Mouse (Mus musculus): Measurements from ENCODE around the gene Dnah2. TPM values are rescaled to one million over a fixed set of nuclear protein-coding genes. Genes with fewer than 3 reads are reported as not detected.
A peak's percentile ranks its signal among the peaks of the same experiment; 100 is the strongest.

Gene Dnah2
- total and polyA plus RNA-seq, 2 experiments from 2014 or later = 3.9 to 9.5 TPM

DNA sequence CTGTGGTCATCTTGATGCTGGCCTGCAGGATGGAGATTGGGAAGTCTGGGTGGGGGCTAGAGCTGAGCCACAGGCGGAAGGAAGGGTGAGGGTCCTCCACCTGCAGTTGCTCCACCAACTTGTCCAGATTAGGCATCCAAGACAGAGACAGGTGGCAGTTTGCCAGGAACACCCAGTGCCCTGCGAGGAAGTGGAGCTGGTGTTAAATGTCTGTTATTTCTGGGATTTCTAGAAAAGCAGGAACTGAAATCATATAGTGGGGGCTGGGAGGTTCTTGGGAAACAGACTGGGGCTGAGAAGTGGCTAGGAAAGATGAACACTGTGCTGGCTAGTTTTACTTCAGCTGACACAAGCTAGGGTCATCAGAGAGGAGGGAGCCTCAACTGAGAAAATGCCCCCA lies 119.6 kb downstream of the Dnah2 start:
- H3K36me3 ChIP-seq (ENCODE audit: insufficient read depth, low read length) = no peaks in the 10 kb centered on the region
- no peaks in the 10 kb centered on the region for H3K9me3 ChIP-seq (ENCODE audit: low read length)
- DNase-seq (ENCODE audit: low spot score) = no peak
- no peak overlapping the region for H3K27ac ChIP-seq (ENCODE audit: low read depth, low read length)
- no peaks in the 10 kb centered on the region for H3K4me1 ChIP-seq (ENCODE audit: insufficient read depth, low read length)
- H3K9ac ChIP-seq (replicated peaks; ENCODE audit: low read length, poor library complexity, severe bottlenecking) = no peak overlapping the region
- TF ChIP-seq CTCF (IDR thresholded peaks at IDR 0.05) = no peak
- no peaks in the 10 kb centered on the region for H3K27me3 ChIP-seq (ENCODE audit: insufficient read depth, low read length)
- H3K4me3 ChIP-seq (ENCODE audit: low read depth, low read length) = no peak overlapping the region
- 43% methylated on average over 2 of the region's 2 CpGs for WGBS
- no peak for ATAC-seq (ENCODE audit: low FRiP score)
- H3K4me2 ChIP-seq (ENCODE audit: low read depth, low read length, poor library complexity, severe bottlenecking) = no peak overlapping the region

GRCm38 (mm10) chr11:69428751-69429150 lies 120.2 kb downstream of the Dnah2 start:
- 31% methylated on average over 4 of the region's 4 CpGs for WGBS
- no peak for TF ChIP-seq CTCF (IDR thresholded peaks at IDR 0.05)

DNA sequence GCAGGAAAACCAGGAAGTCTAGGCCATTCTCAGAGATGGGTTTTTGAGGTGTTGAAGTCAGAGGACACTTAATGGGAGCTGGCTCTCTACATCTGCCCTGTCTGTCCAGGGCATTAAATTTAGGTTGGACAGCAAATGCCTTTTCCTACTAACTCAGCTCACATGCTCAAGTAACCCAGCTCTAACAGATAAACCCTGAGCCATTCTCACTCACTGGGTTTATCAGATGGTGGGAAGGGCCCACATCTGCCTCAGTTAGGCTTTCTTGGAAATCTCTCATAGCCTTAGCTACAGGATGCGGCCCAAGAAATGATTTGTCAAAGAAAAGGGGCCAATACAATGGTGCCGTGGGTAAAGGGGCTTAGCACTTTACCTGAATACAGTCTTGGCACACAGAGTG lies 122.7 kb downstream of the Dnah2 start:
- WGBS = 80% methylated on average over 2 of the region's 2 CpGs

More at GRCm38 (mm10) chr11:69428751-69429150, 120.2 kb downstream of the Dnah2 start:
- Histone ChIP-seq H3K4me3 (ENCODE audit: low read depth, low read length) (no peak overlapping the region), H3K27ac (ENCODE audit: low read depth, low read length) (no peak overlapping the region), H3K36me3 (ENCODE audit: insufficient read depth, low read length) (no peaks in the 10 kb centered on the region), H3K27me3 (ENCODE audit: insufficient read depth, low read length) (no peaks in the 10 kb centered on the region), H3K4me2 (ENCODE audit: low read depth, low read length, poor library complexity, severe bottlenecking) (no peak overlapping the region), H3K9me3 (ENCODE audit: low read length) (no peaks in the 10 kb centered on the region), H3K9ac (replicated peaks; ENCODE audit: low read length, poor library complexity, severe bottlenecking) (no peak overlapping the region), H3K4me1 (ENCODE audit: insufficient read depth, low read length) (no peaks in the 10 kb centered on the region)
- ATAC-seq (ENCODE audit: low FRiP score) (no peak), DNase-seq (ENCODE audit: low spot score) (no peak)

GRCm38 (mm10) chr11:69423885-69424284 lies 125.0 kb downstream of the Dnah2 start:
- WGBS = 76% methylated on average over 6 of the region's 6 CpGs

More for the DNA sequence above, 122.7 kb downstream of the Dnah2 start:
- Histone ChIP-seq H3K4me2 (ENCODE audit: low read depth, low read length, poor library complexity, severe bottlenecking) (no peak overlapping the region), H3K9me3 (ENCODE audit: low read length) (no peaks in the 10 kb centered on the region), H3K4me3 (ENCODE audit: low read depth, low read length) (no peak overlapping the region), H3K36me3 (ENCODE audit: insufficient read depth, low read length) (no peaks in the 10 kb centered on the region), H3K4me1 (ENCODE audit: insufficient read depth, low read length) (no peaks in the 10 kb centered on the region; the same call in 1 of the 2 replicates), H3K27ac (ENCODE audit: low read depth, low read length) (no peak overlapping the region), H3K9ac (replicated peaks; ENCODE audit: low read length, poor library complexity, severe bottlenecking) (no peak overlapping the region), H3K27me3 (ENCODE audit: insufficient read depth, low read length) (peaks cover 17% of the 10 kb centered on the region)
- ATAC-seq (ENCODE audit: low FRiP score) (no peak), DNase-seq (ENCODE audit: low spot score) (no peak)
- no peak for TF ChIP-seq CTCF (IDR thresholded peaks at IDR 0.05)

GRCm38 (mm10) chr11:69422842-69423241 lies 126.1 kb downstream of the Dnah2 start:
- 89% methylated on average over 10 of the region's 10 CpGs for WGBS
- no peak overlapping the region for H3K27ac ChIP-seq (ENCODE audit: low read depth, low read length)
- TF ChIP-seq CTCF (IDR thresholded peaks at IDR 0.05) = no peak
- H3K9ac ChIP-seq (replicated peaks; ENCODE audit: low read length, poor library complexity, severe bottlenecking) = no peak overlapping the region
- no peak for DNase-seq (ENCODE audit: low spot score)
- H3K9me3 ChIP-seq (ENCODE audit: low read length) = no peaks in the 10 kb centered on the region
- H3K36me3 ChIP-seq (ENCODE audit: insufficient read depth, low read length) = no peaks in the 10 kb centered on the region
- no peak overlapping the region for H3K4me2 ChIP-seq (ENCODE audit: low read depth, low read length, poor library complexity, severe bottlenecking)
- no peak for ATAC-seq (ENCODE audit: low FRiP score)
- peaks cover 5% of the 10 kb centered on the region; the same call in 1 of the 2 replicates for H3K4me1 ChIP-seq (ENCODE audit: insufficient read depth, low read length)
- peaks cover 20% of the 10 kb centered on the region for H3K27me3 ChIP-seq (ENCODE audit: insufficient read depth, low read length)
- no peak overlapping the region for H3K4me3 ChIP-seq (ENCODE audit: low read depth, low read length)

More at GRCm38 (mm10) chr11:69423885-69424284, 125.0 kb downstream of the Dnah2 start:
- H3K36me3 ChIP-seq (ENCODE audit: insufficient read depth, low read length) = no peaks in the 10 kb centered on the region
- H3K27me3 ChIP-seq (ENCODE audit: insufficient read depth, low read length) = peaks cover 20% of the 10 kb centered on the region
- H3K9me3 ChIP-seq (ENCODE audit: low read length) = no peaks in the 10 kb centered on the region
- no peak overlapping the region for H3K4me2 ChIP-seq (ENCODE audit: low read depth, low read length, poor library complexity, severe bottlenecking)
- ATAC-seq (ENCODE audit: low FRiP score) (no peak), DNase-seq (ENCODE audit: low spot score) (no peak)
- H3K4me1 ChIP-seq (ENCODE audit: insufficient read depth, low read length) = peaks cover 5% of the 10 kb centered on the region; the same call in 1 of the 2 replicates
- no peak overlapping the region for H3K9ac ChIP-seq (replicated peaks; ENCODE audit: low read length, poor library complexity, severe bottlenecking)
- H3K4me3 ChIP-seq (ENCODE audit: low read depth, low read length) = no peak overlapping the region
- no peak overlapping the region for H3K27ac ChIP-seq (ENCODE audit: low read depth, low read length)
- TF ChIP-seq CTCF (IDR thresholded peaks at IDR 0.05) = no peak

DNA sequence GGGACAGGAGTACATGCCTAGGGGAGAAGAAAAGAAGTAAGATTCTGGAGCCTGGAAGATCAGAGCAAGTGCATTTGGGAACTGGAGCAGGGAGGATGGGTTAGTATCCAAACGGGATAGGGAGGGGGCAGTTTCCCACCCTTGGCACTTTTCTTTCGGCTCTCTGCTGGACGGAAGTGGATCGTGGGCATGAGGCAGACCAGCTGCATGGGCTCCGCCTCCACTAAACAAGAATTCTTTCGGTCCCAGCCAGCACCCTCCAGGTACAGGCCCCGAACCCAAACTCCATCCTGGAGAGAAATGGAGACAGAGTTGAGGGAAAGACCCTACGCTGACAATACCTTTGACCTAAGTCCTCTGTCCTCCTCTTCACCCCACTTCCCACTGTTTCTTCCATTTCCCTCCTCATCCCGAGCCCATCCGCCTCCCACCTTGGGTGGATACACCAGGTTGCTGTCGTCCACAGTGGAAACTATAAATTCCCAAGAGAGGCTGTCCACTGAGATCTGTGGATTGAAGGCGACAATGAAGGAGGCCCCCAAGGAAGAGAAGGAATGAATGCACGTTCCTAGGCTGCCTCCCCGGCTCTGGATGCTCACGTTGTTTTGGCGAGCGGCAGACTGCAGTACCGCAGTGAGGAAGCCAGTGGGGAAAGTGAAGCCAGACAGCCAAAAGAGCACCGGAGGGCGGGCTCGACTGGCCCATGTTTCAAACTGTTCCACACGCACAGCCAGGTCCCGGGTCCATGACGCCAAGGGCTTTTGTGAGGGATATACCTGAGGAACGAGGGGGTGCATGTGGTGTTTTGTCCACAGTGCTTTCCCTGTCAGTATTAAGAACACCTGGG lies 127.6 kb downstream of the Dnah2 start:
- H3K4me3 ChIP-seq (ENCODE audit: low read depth, low read length) = no peak overlapping the region
- DNase-seq (ENCODE audit: low spot score) (no peak), ATAC-seq (ENCODE audit: low FRiP score) (no peak)
- no peaks in the 10 kb centered on the region for H3K36me3 ChIP-seq (ENCODE audit: insufficient read depth, low read length)
- H3K4me2 ChIP-seq (ENCODE audit: low read depth, low read length, poor library complexity, severe bottlenecking) = no peak overlapping the region
- no peak overlapping the region for H3K27ac ChIP-seq (ENCODE audit: low read depth, low read length)
- WGBS = 14% methylated on average over 25 of the region's 25 CpGs
- no peak for TF ChIP-seq CTCF (IDR thresholded peaks at IDR 0.05)
- peaks cover 5% of the 10 kb centered on the region; the same call in 1 of the 2 replicates for H3K4me1 ChIP-seq (ENCODE audit: insufficient read depth, low read length)
- no peaks in the 10 kb centered on the region for H3K9me3 ChIP-seq (ENCODE audit: low read length)
- 0 out of 2 replicates have a peak overlapping the region, but pooled peaks have one; percentile 29 for H3K9ac ChIP-seq (replicated peaks; ENCODE audit: low read length, poor library complexity, severe bottlenecking)
- H3K27me3 ChIP-seq (ENCODE audit: insufficient read depth, low read length) = peaks cover 20% of the 10 kb centered on the region
